Mouse (Mus musculus) midbrain, embryonic 12.5 days (tissue): Measurements from ENCODE around the gene 1700020N15Rik. TPM values are rescaled to one million over a fixed set of nuclear protein-coding genes. Genes with fewer than 3 reads are reported as not detected.
"Not testable (repeated sequence)": the region's sequence is repeated elsewhere in the genome, so short reads cannot be mapped to it uniquely, and the experiment has no call there.

Experiments
- ATAC-seq: fragments of 200-750 bp; cut with Nextera tagmentation; 2 replicates; pipeline ENCODE4 v1.8.0; 2017; ENCODE audit warnings: low read depth, moderate TSS enrichment, moderate library complexity; ENCODE audit not compliant: low FRiP score
- H3K27ac ChIP-seq: fragments of 300-500 bp; sonication (generic); replicated peaks from 2 replicates; pipeline ENCODE4 v1.5.1; 2016; ENCODE audit warnings: mild to moderate bottlenecking
- H3K27me3 ChIP-seq: fragments of 300-500 bp; sonication (generic); 2 replicates; pipeline ENCODE4 v1.6.1; 2016; ENCODE audit warnings: mild to moderate bottlenecking
- H3K36me3 ChIP-seq: fragments of 300-500 bp; sonication (generic); 2 replicates; pipeline ENCODE4 v1.6.1; 2016
- H3K4me1 ChIP-seq: fragments of 300-500 bp; sonication (generic); 2 replicates; pipeline ENCODE4 v1.6.1; 2016
- H3K4me2 ChIP-seq: fragments of 300-500 bp; sonication (generic); replicated peaks from 2 replicates; pipeline ENCODE4 v1.6.1; 2016; ENCODE audit warnings: mild to moderate bottlenecking, moderate library complexity
- H3K4me3 ChIP-seq: fragments of 300-500 bp; sonication (generic); 2 replicates; pipeline ENCODE4 v1.5.1; 2016; ENCODE audit warnings: mild to moderate bottlenecking
- H3K9ac ChIP-seq: fragments of 300-500 bp; sonication (generic); replicated peaks from 2 replicates; pipeline ENCODE4 v1.6.1; 2016; ENCODE audit warnings: mild to moderate bottlenecking, moderate library complexity
- H3K9me3 ChIP-seq: fragments of 300-500 bp; sonication (generic); 2 replicates; pipeline ENCODE4 v1.6.1; 2016; ENCODE audit warnings: mild to moderate bottlenecking
- WGBS: fragments of 180-500 bp; shearing (Covaris S2); methylation state at CpG from one replicate; pipeline ENCODE4 v1.1.7; 2016; 5-methylcytosine and 5-hydroxymethylcytosine counted together
- polyA plus RNA-seq: library from polyadenylated mRNA; unstranded; fragments of >200 nt; fragmentation: Nextera tagmentation; extraction: Ambion mirVana; gene quantifications from 2 replicates; pipeline ENCODE4 v1.2.1, GENCODE M21; 2016

1700020N15Rik gene
- not detected in 2 replicates for polyA plus RNA-seq

DNA sequence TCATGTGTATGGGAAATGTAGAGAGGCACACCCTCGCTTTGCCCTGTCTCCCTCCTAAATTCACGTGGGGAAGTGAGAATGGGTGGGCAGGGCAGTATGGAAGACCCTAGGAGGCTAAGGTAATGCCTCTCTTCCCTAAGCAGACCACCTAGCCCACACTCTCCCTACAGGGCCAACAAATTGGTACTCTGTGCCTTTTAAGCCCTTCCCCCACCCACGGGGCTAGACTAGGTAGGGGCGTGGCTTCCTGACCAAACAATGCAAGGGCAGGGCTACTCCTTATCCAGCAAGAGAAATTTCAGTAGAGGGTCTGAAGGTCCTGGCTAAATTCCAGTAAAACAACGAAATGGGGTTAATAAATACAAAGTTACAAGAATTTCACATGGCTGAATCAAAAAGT is at the start of gene 1700020N15Rik:
Gene 1700020N15Rik (plus strand): TSS at position 301 of the 400 bp plus-strand sequence.
- not testable (repeated sequence) for H3K9ac ChIP-seq, H3K4me3 ChIP-seq, H3K27me3 ChIP-seq, H3K9me3 ChIP-seq, H3K4me2 ChIP-seq, H3K4me1 ChIP-seq, ATAC-seq, H3K36me3 ChIP-seq, H3K27ac ChIP-seq
- 69% methylated on average over 5 of the region's 5 CpGs for WGBS

DNA sequence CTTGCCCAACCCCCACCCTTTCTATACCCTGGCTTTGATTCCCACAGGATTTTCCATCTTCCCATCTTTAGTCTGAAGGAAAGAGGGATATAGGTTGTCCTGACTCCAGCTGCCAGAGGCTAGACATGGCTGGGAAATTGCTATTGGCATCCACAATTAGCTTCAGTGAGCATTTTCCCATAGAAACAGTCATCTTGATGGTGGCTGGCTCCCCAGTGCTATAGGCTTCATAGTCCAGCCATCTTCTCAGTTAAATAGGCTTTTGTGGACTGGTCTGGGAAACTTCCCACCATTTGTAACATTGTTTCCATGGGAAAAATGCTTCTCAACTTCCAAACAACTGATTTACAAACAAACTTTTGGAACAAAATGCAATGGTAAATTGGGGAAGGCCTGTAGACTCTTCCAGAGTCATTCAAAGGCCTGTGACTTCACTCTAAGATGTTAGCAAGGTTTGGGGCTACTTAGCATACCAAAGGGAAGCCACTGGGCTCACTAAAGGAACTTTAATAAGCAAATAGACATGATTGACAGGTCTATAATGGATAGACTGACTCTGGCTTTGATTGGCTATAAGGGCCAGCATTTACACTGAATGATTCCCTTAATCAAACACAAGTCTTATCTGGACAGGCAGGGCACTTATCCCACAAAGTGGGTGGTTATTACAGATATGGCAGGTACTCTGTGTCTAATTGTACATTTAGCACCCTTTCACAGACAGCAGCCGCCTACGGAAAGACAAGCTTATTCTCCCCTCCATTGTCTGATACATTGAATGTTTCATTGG is 31.9 kb downstream of the 1700020N15Rik start:
- Histone ChIP-seq H3K36me3 (no peaks in the 10 kb centered on the region), H3K27ac (no peak overlapping the region), H3K27me3 (no peaks in the 10 kb centered on the region), H3K4me1 (no peaks in the 10 kb centered on the region; the same call in 1 of the 2 replicates), H3K9me3 (no peaks in the 10 kb centered on the region), H3K4me3 (no peak overlapping the region), H3K4me2 (no peak overlapping the region), H3K9ac (no peak overlapping the region)
- ATAC-seq = peak; percentile 76
- WGBS = 49% methylated on average over 2 of the region's 2 CpGs
